Mouse (Mus musculus) lung, adult 18-20 months (tissue): ENCODE measurements at regions not wholly inside any gene's neighbourhood (a gene's known extent, or its start where the extent isn't known, plus 50 kb on each side); places are given as distances from the start of the nearest gene placed in this dataset.

Source experiments
- DNase-seq, 2 experiments: peaks; one replicate each; pipeline ENCODE4 v3.0.0; 2022; ENCODE audit warnings: mixed read lengths in 2 of 2

- DNase-seq = no peak
Measured at GRCm38 (mm10) chr13:58495390-58496073, 92.4 kb upstream of the Hnrnpk start.

GRCm38 (mm10) chr13:58494726-58495125 lies 91.6 kb upstream of the Hnrnpk start:
- no peak for DNase-seq

GRCm38 (mm10) chr13:58490829-58491228 lies 87.7 kb upstream of the Hnrnpk start:
- no peak for DNase-seq

GRCm38 (mm10) chr13:58485011-58485410 lies 81.9 kb upstream of the Hnrnpk start:
- no peak for DNase-seq

- no peak for DNase-seq
Measured at GRCm38 (mm10) chr13:58482701-58483100, 79.6 kb upstream of the Hnrnpk start.

GRCm38 (mm10) chr13:58480928-58481598 lies 77.9 kb upstream of the Hnrnpk start:
- DNase-seq = no peak

GRCm38 (mm10) chr13:58480388-58480927 lies 77.3 kb upstream of the Hnrnpk start:
- DNase-seq = no peak

GRCm38 (mm10) chr13:58478438-58478837 lies 75.3 kb upstream of the Hnrnpk start:
- no peak for DNase-seq

GRCm38 (mm10) chr13:58477253-58477652 lies 74.1 kb upstream of the Hnrnpk start:
- no peak for DNase-seq

GRCm38 (mm10) chr13:58476033-58476830 lies 73.1 kb upstream of the Hnrnpk start:
- no peak for DNase-seq

GRCm38 (mm10) chr13:58475495-58475894 lies 72.4 kb upstream of the Hnrnpk start:
- no peak for DNase-seq

GRCm38 (mm10) chr13:58472455-58472854 lies 69.3 kb upstream of the Hnrnpk start:
- DNase-seq = no peak

- peak in 1 of 2 experiments; percentile 8 for DNase-seq
Measured at GRCm38 (mm10) chr13:58471704-58472103, 68.6 kb upstream of the Hnrnpk start.

GRCm38 (mm10) chr13:58469731-58470130 lies 66.6 kb upstream of the Hnrnpk start:
- peak; percentile 7 to 18 for DNase-seq

GRCm38 (mm10) chr13:58467097-58467642 lies 64.0 kb upstream of the Hnrnpk start:
- DNase-seq = no peak

- DNase-seq = no peak
Measured at GRCm38 (mm10) chr13:58465206-58466104, 62.3 kb upstream of the Hnrnpk start.
